Mouse (Mus musculus): ENCODE data around the gene Kif23. TPM values are rescaled to one million over a fixed set of nuclear protein-coding genes. Genes with fewer than 3 reads are reported as not detected.

Kif23 gene
- polyA plus RNA-seq, 1 experiment = 182 TPM

DNA sequence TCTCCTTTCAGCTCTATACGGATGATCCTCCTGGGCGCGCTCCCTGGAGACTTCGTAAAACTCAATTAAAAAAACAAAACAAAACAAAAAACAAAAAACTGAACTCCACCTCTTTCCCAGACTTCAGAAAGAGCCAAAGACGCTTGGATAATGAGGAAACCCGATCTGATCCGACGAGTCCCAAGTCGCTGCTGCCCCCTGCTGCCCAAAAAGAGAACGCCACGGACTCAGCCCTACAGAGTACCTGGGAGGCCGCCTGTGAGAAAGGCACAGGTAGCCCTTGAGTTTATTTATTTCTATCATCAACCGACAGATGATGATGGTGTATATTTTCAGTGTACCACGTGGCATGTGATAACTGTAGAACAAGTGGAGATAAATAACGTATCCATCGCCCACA, 46.8 kb downstream of the Kif23 start:
- Histone ChIP-seq H3K4me3 (ENCODE audit: low read depth, low read length) (no peak overlapping the region), H3K4me1 (ENCODE audit: control insufficient read depth, insufficient read depth, low read length) (no peaks in the 10 kb centered on the region), H3K27me3 (ENCODE audit: control insufficient read depth, insufficient read depth, low read length, poor library complexity, severe bottlenecking) (no peaks in the 10 kb centered on the region), H3K27ac (ENCODE audit: insufficient read depth, low read length) (no peak overlapping the region), H3K36me3 (ENCODE audit: control insufficient read depth, insufficient read depth, low read length, poor library complexity, severe bottlenecking) (no peaks in the 10 kb centered on the region), H3K9ac (ENCODE audit: low read depth, poor library complexity, severe bottlenecking) (no peak overlapping the region), H3K9me3 (replicated peaks; ENCODE audit: control insufficient read depth, insufficient read depth, low read length, poor library complexity, severe bottlenecking) (no peaks in the 10 kb centered on the region)
- TF ChIP-seq CTCF (IDR thresholded peaks at IDR 0.05; ENCODE audit: low read depth, low read length) (peak; percentile 77), POLR2A (IDR thresholded peaks at IDR 0.05; ENCODE audit: insufficient read depth, low read length) (no peak)

DNA sequence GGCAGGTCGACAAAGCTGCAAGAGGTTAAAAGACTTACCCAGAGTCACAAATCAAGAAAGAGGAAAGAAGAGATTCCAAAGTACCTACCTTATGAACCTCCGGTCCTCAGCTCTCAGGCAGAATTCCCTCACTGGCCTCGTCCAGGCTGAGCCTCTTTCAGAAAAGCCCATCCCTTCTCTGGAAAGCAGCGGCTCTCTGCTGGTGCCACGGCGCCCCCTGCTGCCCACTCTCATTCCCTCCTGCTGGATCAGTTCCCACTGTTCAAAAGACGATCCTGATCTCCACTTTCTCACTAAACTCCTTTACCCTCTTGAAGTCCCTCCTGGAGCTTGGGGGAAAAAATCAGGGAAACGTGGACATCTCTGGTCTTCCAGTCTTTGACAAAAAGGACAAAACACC, 48.2 kb downstream of the Kif23 start:
- H3K4me3 ChIP-seq (ENCODE audit: low read depth, low read length) = no peak overlapping the region
- H3K4me1 ChIP-seq (ENCODE audit: control insufficient read depth, insufficient read depth, low read length) = no peaks in the 10 kb centered on the region
- no peaks in the 10 kb centered on the region for H3K27me3 ChIP-seq (ENCODE audit: control insufficient read depth, insufficient read depth, low read length, poor library complexity, severe bottlenecking)
- TF ChIP-seq CTCF (IDR thresholded peaks at IDR 0.05; ENCODE audit: low read depth, low read length) (peak; percentile 93), EP300 (IDR thresholded peaks at IDR 0.05; ENCODE audit: insufficient read depth, low read depth, low read length) (no peak)
- H3K27ac ChIP-seq (ENCODE audit: insufficient read depth, low read length) = no peak overlapping the region
- no peaks in the 10 kb centered on the region for H3K36me3 ChIP-seq (ENCODE audit: control insufficient read depth, insufficient read depth, low read length, poor library complexity, severe bottlenecking)
- H3K9ac ChIP-seq (ENCODE audit: low read depth, poor library complexity, severe bottlenecking) = no peak overlapping the region
- no peaks in the 10 kb centered on the region for H3K9me3 ChIP-seq (replicated peaks; ENCODE audit: control insufficient read depth, insufficient read depth, low read length, poor library complexity, severe bottlenecking)

DNA sequence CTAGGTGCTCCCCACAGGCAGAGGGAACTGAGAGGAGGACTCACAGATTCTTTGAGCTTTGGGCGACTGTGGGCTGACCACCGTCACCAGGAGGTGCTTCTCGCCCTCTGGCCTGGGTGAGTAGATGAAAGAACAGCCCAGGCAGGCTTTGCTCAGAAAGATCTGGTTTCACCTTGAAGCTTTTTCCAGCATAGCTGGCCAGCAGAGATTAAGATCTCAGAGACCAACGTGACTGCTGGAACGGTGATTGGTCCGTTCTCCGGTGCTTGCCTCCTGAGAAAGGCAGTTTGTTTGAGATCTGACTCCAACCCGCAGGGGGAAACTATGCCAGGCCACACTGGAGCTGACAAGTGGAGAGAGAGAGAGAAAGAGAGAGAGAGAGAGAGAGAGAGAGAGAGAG, 51.6 kb downstream of the Kif23 start:
- H3K27me3 ChIP-seq (ENCODE audit: control insufficient read depth, insufficient read depth, low read length, poor library complexity, severe bottlenecking) = no peaks in the 10 kb centered on the region
- TF ChIP-seq EP300 (IDR thresholded peaks at IDR 0.05; ENCODE audit: insufficient read depth, low read depth, low read length) (no peak), CTCF (IDR thresholded peaks at IDR 0.05; ENCODE audit: low read depth, low read length) (no peak), POLR2A (IDR thresholded peaks at IDR 0.05; ENCODE audit: insufficient read depth, low read length) (no peak)
- no peak overlapping the region for H3K9ac ChIP-seq (ENCODE audit: low read depth, poor library complexity, severe bottlenecking)
- no peak overlapping the region for H3K27ac ChIP-seq (ENCODE audit: insufficient read depth, low read length)
- H3K4me1 ChIP-seq (ENCODE audit: control insufficient read depth, insufficient read depth, low read length) = no peaks in the 10 kb centered on the region
- H3K36me3 ChIP-seq (ENCODE audit: control insufficient read depth, insufficient read depth, low read length, poor library complexity, severe bottlenecking) = no peaks in the 10 kb centered on the region
- no peaks in the 10 kb centered on the region for H3K9me3 ChIP-seq (replicated peaks; ENCODE audit: control insufficient read depth, insufficient read depth, low read length, poor library complexity, severe bottlenecking)
- no peak overlapping the region for H3K4me3 ChIP-seq (ENCODE audit: low read depth, low read length)

DNA sequence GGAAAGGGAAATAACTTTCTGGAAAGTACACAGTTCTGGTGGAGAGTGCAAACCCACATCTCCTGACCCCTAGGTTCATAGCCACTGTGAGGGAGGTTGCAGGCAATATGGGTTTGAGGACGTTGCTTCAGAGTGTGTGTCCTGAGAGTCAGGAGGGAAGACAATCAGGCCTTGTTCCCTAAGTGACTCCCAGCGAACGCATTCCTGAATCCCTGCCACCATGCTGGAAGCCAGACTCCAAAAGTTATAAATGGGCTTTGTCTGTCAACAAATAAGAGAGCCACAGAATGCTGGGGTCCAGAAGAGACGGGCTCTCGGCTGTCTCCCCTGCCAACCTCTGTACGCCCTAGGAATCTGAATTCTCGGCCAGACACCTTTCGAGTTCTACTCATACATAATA, 56.7 kb downstream of the Kif23 start:
- Histone ChIP-seq H3K4me3 (ENCODE audit: low read depth, low read length) (no peak overlapping the region), H3K27ac (ENCODE audit: insufficient read depth, low read length) (no peak overlapping the region), H3K27me3 (ENCODE audit: control insufficient read depth, insufficient read depth, low read length, poor library complexity, severe bottlenecking) (no peaks in the 10 kb centered on the region), H3K9ac (ENCODE audit: low read depth, poor library complexity, severe bottlenecking) (no peak overlapping the region), H3K4me1 (ENCODE audit: control insufficient read depth, insufficient read depth, low read length) (no peaks in the 10 kb centered on the region), H3K36me3 (ENCODE audit: control insufficient read depth, insufficient read depth, low read length, poor library complexity, severe bottlenecking) (no peaks in the 10 kb centered on the region), H3K9me3 (replicated peaks; ENCODE audit: control insufficient read depth, insufficient read depth, low read length, poor library complexity, severe bottlenecking) (no peaks in the 10 kb centered on the region)
- TF ChIP-seq EP300 (IDR thresholded peaks at IDR 0.05; ENCODE audit: insufficient read depth, low read depth, low read length) (no peak), POLR2A (IDR thresholded peaks at IDR 0.05; ENCODE audit: insufficient read depth, low read length) (no peak), CTCF (IDR thresholded peaks at IDR 0.05; ENCODE audit: low read depth, low read length) (no peak)

DNA sequence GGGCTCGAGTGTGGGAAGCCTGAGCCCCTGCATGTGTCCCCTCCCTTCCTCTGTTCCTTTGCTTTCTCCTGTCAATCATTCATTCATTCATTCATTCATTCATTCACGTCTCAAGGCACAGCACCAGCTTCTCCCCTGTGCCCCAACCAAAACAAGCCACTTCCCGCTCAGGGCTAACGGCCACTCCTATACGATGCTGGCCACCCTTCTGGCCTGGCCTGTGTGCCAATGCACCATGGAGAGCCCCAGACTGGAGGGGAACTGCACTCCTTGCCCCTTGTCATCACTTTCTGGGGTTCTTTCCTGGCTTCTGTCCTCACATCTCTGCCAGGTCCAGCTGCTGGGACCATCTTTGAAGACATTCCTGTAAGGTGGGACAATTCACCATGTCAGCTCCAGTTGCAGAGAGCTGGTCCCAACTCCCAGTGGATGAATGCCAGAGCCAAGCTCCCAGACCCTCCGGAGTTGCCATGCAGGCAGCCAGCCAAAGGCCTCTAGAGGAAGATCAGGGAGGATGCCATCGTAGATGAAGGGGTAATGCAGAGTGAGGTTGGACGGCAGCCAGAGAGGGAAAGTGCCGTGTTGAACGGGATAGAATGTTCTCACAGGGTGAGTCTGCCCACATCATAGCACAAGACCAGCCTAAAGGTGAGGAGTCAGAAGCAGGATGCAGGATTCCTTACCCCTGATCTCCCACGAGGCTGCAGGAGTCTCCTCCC, 58.8 kb downstream of the Kif23 start:
- H3K9ac ChIP-seq (ENCODE audit: low read depth, poor library complexity, severe bottlenecking) = no peak overlapping the region
- no peaks in the 10 kb centered on the region for H3K27me3 ChIP-seq (ENCODE audit: control insufficient read depth, insufficient read depth, low read length, poor library complexity, severe bottlenecking)
- H3K9me3 ChIP-seq (replicated peaks; ENCODE audit: control insufficient read depth, insufficient read depth, low read length, poor library complexity, severe bottlenecking) = no peaks in the 10 kb centered on the region
- H3K36me3 ChIP-seq (ENCODE audit: control insufficient read depth, insufficient read depth, low read length, poor library complexity, severe bottlenecking) = no peaks in the 10 kb centered on the region
- no peak overlapping the region for H3K27ac ChIP-seq (ENCODE audit: insufficient read depth, low read length)
- no peak overlapping the region for H3K4me3 ChIP-seq (ENCODE audit: low read depth, low read length)
- H3K4me1 ChIP-seq (ENCODE audit: control insufficient read depth, insufficient read depth, low read length) = no peaks in the 10 kb centered on the region
- TF ChIP-seq EP300 (IDR thresholded peaks at IDR 0.05; ENCODE audit: insufficient read depth, low read depth, low read length) (no peak), POLR2A (IDR thresholded peaks at IDR 0.05; ENCODE audit: insufficient read depth, low read length) (no peak), CTCF (IDR thresholded peaks at IDR 0.05; ENCODE audit: low read depth, low read length) (no peak)

DNA sequence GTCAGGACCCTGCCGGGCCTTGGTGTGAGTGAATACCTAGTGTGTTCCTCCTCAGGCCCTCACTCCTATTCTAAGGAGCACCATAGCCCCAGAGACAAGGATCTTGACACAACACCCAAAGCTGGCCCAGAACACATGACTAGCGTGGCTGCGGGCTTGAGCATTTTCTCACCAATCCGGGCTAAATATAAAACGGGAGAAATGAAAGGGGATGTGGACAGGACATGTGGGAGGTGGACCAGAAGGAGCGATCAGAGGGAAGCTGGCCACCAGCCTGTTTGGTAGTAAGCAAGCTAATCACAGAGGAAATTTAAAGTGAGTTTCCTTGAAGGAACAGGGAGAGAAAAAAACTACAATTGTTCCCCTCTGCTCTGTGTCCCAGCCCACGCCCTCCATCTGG, 60.6 kb downstream of the Kif23 start:
- no peak overlapping the region for H3K9ac ChIP-seq (ENCODE audit: low read depth, poor library complexity, severe bottlenecking)
- no peaks in the 10 kb centered on the region for H3K36me3 ChIP-seq (ENCODE audit: control insufficient read depth, insufficient read depth, low read length, poor library complexity, severe bottlenecking)
- H3K9me3 ChIP-seq (replicated peaks; ENCODE audit: control insufficient read depth, insufficient read depth, low read length, poor library complexity, severe bottlenecking) = no peaks in the 10 kb centered on the region
- no peak overlapping the region for H3K4me3 ChIP-seq (ENCODE audit: low read depth, low read length)
- no peaks in the 10 kb centered on the region for H3K27me3 ChIP-seq (ENCODE audit: control insufficient read depth, insufficient read depth, low read length, poor library complexity, severe bottlenecking)
- no peaks in the 10 kb centered on the region for H3K4me1 ChIP-seq (ENCODE audit: control insufficient read depth, insufficient read depth, low read length)
- H3K27ac ChIP-seq (ENCODE audit: insufficient read depth, low read length) = no peak overlapping the region
- no peak for TF ChIP-seq CTCF (IDR thresholded peaks at IDR 0.05; ENCODE audit: low read depth, low read length)
- no peak for TF ChIP-seq EP300 (IDR thresholded peaks at IDR 0.05; ENCODE audit: insufficient read depth, low read depth, low read length)
- no peak for TF ChIP-seq POLR2A (IDR thresholded peaks at IDR 0.05; ENCODE audit: insufficient read depth, low read length)
